Mouse (Mus musculus) A20 (cell line): ENCODE measurements at regions not wholly inside any gene's neighbourhood (a gene's known extent, or its start where the extent isn't known, plus 50 kb on each side); places are given as distances from the start of the nearest gene placed in this dataset.
"Not testable (repeated sequence)": the region's sequence is repeated elsewhere in the genome, so short reads cannot be mapped to it uniquely, and the experiment has no call there.

Experiments used
- DNase-seq: peaks from one replicate; pipeline ENCODE4 v3.0.0-alpha.2; 2011; ENCODE audit warnings: low read depth, low spot score

DNA sequence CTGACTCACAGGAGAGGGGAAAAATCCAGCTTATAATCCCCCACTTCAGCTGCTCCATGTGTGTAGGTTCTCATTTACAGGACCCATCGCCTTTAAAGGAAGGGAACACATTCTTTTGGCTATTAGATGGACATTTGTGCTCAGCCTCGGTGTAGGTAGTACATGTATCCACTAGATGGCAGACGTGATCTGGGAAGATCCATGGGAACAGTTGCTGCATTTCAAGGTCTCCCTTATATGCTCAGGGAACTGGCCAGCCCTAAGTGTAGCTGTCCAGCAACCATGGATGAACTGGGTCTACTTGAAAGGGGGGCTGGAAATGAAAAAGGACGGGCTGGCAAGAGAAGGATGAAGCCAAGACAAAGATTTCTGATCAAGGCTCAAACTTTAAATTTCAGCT, 124.0 kb downstream of the Akain1 start:
- peak; percentile 1 for DNase-seq

DNA sequence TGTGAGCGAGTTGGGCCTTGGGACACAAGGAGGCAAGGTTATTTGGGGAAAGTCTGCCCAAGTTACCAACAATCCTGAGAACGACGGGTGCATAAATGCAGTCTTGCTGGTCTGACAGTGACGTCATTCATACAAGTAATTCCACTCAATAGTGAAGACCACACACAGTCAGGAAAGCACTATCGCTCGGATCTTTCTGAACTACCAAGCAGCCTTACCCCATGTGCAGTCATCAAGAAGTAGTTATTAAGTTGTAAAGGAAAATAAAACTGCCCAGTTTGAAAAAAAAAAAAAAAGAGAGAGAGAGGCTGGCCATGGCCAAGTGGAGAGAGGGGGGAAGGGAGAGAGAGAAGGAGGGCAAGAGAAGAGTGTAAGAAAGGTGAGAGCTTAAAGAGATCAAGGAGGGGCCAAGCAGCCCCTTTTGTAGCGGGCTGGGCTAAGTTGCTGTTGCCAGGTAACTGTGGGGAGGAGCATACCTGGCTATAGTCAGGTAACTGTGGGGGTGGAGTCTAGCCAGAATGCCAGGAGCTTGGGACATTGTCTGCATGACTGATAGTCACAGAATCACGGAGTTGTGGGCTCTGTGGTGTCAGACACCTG, 132.0 kb downstream of the Akain1 start:
- not testable (repeated sequence) for DNase-seq

DNA sequence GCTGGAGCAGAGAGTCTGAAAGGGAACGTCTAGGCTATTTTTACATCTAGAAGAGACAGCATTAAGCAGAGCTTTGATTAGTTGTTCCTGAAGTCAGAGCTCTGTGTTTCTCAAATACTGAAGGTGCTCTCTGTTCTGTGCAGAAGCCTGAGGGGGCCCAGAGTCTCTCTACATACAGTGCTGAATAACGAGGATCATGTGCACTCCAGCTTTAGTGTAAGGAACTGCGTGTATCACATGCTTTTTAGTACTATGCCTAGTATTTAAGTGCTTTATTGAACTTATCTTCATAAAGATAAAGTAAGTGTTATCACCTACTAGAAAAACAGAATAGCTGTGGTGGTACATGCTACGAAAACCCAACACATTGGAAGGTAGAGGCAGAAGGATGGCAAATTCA, 151.4 kb downstream of the Akain1 start:
- DNase-seq, result no peak

DNA sequence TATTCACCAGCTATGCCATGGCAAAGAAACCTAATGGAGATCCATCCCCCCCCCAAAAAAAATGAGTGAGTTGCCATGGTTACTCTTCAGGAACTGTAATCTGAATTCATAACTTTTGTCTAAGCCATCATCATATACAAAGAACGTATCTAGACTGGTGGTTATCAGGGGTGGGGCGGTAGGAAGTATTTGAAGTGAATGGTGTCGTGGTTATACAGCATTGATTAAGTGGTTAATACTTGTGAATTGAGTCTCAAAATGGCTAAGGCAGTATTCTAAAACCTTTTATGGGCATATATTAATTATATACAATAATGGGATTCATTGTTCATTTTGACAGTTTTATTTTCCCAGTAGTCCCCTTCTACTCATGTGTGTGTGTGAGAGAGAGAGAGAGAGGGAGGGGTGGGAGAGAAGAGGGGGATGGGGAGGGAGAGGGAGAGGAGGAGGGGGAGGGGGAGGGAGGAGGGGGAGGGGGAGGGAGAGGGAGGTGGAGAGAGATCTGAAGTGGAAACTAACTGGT, 158.7 kb downstream of the Akain1 start:
- DNase-seq, result no peak

DNA sequence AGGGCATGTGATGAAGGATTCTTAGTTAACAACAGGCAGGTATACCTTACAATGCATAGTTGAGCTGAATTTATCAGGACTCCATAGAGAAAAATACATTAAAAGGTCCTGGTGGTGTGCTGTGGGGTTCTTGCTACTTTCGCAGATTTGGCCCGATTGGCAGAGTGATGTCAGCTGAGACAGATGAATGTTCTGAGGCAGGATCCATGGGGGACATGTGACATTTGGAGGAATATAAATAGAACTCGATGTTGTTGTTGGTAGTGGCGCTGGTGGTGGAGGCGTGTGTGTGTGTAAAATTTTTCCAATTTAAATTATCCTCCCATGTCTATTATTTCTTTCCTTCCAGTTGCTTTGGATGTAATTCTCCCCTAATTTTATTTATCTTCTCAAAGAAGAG, 159.3 kb downstream of the Akain1 start:
- no peak for DNase-seq

DNA sequence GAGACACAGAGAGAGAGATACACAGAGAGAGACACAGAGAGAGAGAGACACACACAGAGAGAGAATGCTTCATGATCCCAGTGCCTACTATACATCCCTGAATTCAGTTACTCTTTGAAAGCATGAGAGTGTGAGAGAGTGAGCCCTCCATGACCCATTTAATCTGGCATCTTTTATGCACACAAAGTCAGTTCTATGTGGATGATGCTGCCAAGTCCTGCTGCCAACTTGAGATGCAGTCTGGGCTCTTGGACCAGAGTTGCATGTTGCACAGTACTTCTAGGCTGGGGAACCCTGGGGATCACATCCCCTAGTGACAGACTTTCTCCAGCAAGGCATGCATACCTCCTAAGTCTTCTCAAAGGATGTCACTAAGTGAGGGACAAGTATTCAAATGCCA, 164.5 kb downstream of the Akain1 start:
- no peak for DNase-seq

DNA sequence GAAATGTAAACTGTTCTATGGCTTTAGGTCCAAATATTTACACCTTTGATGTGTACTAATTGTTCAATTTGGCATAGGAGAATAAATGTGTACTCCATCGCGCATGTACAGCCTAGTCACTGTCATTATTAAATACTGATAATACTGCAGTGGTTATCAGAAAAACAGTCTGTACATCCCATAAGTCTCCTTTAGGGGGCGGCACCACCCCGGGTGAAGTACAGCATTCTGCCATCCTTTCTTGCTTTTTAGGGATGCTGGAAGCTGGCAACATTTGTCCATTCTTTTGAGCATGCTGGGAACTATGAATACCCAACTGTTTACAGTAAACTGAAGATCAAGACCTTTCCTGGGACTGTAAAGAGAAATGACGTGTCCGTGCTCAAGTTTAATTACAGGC, 165.6 kb downstream of the Akain1 start:
- no peak for DNase-seq

DNA sequence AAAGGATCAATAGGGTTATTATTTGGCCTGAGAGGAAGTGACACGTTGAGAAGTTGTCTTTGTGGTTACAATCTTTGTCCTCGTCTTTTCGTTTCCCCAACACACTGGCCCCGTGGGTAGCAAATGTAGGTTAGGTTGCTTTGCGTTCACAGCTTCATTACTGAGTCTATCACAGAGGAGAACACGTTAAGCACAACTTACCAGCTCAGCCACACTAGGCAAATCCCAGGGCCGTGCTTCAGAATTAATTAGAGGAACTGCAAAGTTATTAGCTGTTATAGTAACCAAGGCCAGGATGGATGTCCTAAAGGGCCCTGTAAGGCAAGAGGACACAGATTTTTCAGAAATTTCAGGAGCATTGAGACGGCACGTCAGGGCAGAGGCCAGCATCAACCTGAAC, 166.3 kb downstream of the Akain1 start:
- DNase-seq, result no peak

DNA sequence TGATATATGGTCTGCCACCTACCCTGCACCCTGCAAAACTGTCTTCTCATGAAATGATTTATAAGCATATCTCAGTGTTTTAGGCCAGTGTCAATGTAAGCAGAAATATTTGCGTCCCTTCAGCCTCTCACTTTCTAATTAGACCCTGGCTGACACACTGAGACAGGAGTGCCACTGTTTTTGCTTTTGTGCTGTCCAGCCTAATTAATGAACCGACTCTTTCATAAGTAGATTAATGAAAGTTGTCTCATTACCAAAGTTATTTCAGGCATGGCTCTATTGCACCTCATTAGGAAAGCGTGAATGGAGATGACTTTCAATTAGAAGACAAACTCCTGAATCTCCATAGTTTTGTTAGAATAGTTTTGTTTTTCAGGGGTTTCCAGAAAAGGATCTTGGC, 192.3 kb downstream of the Akain1 start:
- DNase-seq, result no peak

DNA sequence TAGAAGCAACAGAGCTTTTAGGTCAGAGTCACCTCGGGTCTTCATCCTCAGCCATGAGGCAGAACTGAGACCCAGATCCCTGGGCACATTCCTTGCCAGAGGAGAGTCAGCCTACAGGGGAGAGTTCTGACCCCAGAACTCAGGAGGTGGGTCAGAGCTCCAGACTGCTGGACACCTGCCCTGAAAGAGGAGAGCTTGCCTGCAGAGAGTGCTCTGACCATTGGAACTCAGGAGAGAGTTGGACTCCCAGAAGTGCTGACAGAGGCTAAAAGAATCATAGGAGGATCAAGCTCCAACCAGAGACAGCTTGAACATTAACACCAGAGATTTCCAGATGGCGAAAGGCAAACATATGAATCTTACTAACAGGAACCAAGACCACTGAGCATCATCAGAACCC, 211.4 kb downstream of the Akain1 start:
- not testable (repeated sequence) for DNase-seq

DNA sequence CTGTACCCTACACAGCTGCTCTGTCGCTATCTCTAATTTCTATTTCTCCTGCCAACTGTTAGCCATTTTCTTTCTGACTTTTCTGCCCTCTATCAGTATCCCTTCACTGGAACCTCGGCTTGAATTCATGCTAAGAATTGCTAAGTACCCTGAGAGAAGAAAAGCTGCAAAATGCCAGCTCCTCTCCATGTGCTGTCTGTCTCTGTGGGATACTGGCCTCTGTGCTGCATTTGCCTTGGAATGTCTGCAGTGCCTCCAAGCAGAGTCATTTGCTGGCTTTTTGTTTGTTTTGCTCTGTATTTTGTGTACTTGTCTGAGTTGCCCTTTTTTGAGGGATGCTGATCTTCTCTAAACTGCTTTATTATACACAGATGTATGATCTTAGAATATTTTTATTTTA, 215.5 kb downstream of the Akain1 start:
- no peak for DNase-seq

DNA sequence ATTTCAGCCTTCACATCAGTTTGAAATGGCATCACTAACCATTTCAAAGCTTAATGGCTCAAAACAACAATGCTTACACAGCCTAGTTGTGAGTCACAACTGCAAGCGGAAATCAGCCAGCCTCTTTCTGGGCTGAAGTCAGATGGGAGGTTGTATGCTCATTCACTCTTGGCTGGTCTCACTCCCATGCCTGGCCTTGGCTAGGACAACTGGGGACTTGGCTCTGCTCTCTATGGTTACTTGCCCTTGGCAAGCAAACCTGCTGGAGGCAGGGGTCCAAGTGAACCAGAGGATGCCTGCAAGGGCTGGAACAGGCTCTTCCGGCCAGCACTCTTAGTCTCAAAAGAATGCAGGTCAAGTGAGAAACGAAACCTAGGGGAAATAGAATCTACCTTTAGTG, 233.4 kb downstream of the Akain1 start:
- DNase-seq, result no peak

DNA sequence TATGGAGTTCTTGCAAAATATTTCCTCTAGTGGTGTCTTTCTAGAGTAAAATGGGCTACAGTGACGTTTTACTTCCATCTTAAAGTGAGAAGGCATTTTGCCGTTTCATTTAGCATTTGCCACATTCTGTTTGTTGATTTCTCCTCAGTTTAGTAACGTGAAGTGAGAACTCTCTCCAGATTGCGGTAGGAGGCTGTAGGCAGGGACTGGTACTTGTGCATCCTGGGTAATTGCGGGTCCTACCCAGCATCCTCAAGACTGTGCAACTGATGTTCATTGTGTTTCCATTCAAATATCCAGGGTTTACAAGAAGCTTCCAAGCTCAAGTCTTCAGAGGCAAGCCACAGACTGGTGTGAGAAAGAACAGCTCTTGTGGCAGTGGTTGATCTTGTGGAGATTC, 244.0 kb downstream of the Akain1 start:
- DNase-seq, result no peak

DNA sequence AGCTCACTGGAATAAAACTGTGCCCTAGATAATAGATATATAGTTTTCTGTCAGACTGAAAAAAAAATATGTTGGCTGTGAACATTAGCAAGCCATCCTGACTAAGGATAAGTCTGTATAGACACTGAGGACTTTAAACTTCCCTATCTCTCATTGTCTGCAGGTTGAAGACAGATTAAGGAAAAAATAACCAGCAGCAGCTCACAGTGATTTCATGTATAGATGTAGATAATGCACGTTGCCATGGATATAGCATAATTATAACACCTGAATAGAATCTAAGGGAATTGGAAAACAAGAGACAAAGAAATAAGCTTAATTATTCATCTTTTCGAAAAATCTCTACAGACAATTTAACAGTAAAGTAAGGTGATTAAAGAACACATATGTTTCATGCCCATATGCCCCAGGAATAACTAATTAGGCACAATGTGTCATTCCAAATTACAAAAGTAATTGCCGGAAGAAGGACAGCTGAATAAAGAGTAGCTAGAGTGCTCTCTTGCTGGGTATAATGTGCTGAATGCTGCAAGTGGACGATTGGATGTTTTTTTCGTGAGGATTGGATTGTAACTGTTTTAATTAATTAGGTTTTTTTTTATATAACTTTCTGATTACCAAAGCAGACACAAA, 246.6 kb downstream of the Akain1 start:
- no peak for DNase-seq

DNA sequence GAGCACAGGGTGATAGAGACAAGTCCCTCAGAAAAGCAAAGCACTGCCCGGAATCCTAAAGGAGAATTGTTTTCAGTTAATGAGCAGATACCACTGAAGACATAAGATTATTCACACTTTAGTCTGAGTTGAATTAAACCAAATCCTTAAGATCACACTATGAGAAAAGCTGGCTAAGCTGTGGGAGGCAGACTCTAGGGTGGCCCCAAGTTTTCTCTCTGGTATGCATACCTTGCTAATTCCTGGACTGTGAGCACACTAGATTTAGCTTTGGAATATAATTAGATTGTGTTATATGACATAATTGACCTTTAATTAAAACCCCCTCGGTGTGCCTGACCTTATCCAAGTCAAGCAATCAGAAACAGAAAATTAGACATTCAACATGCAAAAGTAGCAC, 247.3 kb downstream of the Akain1 start:
- DNase-seq, result no peak

DNA sequence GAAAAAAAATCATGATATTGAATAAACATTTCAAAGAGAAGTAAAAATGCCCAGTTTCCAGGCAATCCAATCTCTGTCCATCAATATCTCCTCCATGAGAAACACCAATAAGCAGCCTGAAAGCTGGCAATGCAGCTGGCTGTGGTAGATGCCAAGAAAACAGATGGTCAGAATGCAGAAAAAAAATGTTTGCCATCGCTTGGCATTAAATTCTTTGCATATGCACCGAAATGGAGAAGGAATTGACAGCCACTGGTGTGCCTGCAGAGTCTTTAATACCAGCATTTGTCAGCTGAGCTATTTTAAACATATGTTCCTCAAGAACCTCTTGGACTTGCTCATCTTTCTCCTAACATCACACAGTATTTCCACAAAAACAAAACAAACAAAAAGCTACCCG, 256.2 kb downstream of the Akain1 start:
- no peak for DNase-seq

DNA sequence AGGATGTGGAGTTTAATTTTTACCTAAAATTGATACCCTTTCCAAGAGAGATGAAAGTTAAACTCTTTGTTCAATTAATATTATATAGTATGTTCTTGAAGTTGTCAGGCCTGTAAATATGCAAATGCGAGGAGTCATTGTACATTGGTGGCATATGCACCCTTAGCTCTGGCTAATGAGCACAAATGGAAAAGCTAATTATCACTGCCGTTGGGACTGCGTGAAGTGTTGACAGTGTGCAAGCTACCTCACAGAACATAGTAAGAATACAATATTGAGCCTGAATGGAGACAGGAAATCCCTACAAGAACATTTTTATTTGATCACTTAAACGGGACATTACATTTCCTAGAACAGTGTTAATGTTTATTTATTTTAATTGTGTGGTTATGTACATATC, 241.5 kb upstream of the Dlgap1 start:
- no peak for DNase-seq

DNA sequence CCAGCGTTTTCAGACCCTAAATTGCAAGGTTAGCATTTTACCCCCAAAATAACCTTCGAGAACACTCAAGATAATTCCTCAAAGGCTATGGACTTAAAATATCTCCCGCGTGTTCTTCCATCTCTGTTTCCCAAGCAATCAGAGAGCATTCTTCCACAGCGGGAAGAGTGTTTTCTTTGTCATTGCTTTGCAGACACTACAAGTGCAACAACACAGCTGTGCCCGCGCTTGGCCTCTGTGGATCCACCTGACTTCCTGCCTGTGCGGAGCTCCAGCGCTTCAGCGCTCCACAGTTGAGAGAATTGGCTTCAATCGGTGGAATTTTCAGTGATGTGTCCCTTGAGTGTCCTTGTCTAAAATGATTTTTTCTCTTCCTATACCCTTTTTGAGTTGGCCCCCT, 235.9 kb upstream of the Dlgap1 start:
- no peak for DNase-seq

DNA sequence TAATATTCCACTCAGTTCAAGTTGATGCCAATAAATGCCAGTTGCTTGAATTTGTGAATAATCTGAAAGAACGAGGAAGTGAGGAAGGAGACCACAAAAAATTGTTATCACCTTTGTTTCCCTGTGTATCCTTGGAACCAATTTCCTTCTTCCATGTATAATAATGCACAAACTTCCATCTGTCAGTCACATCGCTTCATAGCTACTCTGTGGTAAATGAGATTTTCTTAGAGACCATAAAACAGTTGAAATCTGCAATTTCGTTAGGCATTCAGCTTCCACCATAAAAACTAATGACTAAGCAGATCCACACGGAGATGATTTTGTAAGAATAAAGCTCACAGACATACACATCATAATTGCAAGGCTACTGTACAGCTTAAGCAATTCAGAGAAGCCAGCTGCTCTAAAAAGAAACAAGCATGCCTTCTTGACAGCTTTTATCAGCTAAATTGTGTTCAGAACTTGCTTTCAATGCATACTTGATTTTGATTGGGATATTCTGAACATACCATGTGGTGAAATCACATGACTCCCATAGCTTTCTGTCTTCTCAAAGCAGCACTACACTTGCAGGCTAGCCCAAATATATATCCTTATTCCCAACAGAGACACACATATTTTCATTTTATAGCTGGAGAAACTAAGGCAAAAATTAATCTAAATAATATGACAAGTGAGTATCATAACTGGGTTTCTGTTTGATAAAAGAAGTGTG, 232.3 kb upstream of the Dlgap1 start:
- DNase-seq, result no peak

DNA sequence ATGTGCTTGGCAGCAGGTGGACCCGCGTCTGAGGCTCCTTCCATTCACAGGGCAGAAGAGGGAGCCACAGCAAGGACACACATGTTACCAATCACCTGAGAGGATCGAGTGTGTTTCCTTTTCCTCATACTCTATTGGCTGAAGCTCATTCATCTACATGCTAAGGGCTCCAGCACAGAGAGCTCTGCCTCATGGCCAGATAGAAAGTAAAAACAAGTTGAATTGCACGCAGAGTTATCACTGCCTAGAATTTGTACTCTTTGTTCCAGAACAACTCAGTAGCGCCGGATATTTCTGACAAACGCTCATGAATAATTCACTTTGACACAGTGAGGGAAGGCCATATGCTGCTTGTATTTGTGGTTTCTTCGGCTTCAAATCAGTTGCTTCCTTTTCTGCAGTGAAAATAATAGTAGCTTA, 199.9 kb upstream of the Dlgap1 start:
- DNase-seq, result no peak

DNA sequence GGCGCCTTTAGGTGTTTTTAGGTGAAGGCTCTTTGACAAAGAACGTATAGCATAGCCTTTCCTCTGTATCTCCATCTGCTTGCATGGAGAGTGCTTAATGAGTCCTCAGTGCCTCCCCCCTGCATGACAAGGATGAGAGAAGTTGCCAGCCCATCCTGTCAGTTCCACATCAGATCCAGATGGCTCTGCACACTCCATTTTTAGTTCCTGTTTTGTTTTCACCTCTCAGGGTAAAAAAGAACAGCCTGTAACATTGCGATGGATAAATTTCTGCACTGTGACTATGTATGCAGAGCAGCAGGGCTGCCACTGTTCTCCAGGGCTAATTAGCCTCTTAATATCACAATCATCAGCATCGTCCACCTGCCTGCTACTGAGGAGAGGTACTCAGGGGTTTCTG, 198.8 kb upstream of the Dlgap1 start:
- DNase-seq, result no peak

DNA sequence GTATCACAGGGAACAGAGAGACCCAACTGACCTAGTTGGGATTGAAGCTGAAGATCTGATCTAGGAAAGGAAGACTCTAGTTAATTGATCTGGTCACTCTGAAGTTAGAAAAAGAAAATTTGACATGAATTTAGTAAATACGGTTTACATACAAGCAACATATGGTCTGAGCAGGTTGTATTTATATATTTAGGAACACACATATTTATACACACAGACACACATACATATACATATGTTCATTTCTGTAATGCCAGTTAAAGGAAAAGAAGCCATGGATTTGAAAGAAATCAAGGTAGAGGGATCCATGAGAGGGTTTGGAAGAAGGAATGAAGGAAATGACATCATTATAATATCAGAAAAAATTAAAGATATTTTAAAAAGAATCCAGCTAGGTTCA, 187.7 kb upstream of the Dlgap1 start:
- no peak for DNase-seq

DNA sequence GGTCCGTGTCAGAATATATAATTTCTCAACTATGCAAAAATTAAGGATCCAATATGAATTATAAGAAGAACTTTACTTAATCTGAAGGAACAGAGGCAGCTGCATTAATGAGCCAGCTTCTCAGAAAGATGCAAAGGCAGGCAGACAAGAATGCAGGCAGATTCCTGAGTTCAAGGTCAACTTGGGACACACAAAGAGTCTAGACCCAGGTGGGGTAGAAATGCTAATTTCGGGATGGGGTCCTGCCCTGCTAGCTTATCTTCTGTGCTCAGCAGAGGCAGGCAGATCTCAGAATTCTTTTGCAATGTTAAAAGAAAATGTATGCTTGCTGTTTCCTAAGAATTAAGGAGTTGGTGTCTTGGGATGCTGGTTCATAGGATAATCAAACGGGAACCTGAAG, 181.9 kb upstream of the Dlgap1 start:
- DNase-seq, result no peak
